In genomic region chr9:91354434-91355269, GRCm38 (mm10) we compare ENCODE assay signal across 13 mouse cellular contexts. TPM values are rescaled to one million over a fixed set of nuclear protein-coding genes. Genes with fewer than 3 reads are reported as not detected.
DNase-seq lines count a peak whose midpoint lies in the region; ATAC-seq lines count a peak whose summit lies in the region.
"Had no signal": no experiment of that assay in that cellular context is flagged by ENCODE, and none has a peak within 500 bp of the region (broad histone marks: within the 10 kb centered on the region; RNA-seq: fewer than 3 reads in every experiment).

No protein-coding gene starts in this region.

- no peak overlapping the region for H3K9ac ChIP-seq in kidney, embryonic 14.5 days (ENCODE audit: low read depth, low read length)
- H3K9ac ChIP-seq in hindbrain, embryonic 11.5 days (ENCODE audit: low read depth, low read length), result peak overlapping the region; percentile 13; the same call in 1 of the 2 replicates
- peak overlapping the region; percentile 63 for H3K9ac ChIP-seq in neural tube, embryonic 12.5 days
- H3K9ac ChIP-seq: liver, embryonic 15.5 days; stomach, embryonic 15.5 days had no signal

- no peak for DNase-seq in kidney, adult 8-10 months
- peak; percentile 23 for DNase-seq in embryo, embryonic 10 days (ENCODE audit: low spot score)
- peak; percentile 59 for DNase-seq in hindbrain, embryonic 11.5 days (ENCODE audit: low spot score)
- no peak for DNase-seq in kidney, adult 11 months
- no peak for DNase-seq in gastrocnemius, adult 18-20 months (ENCODE audit: low spot score)
- DNase-seq: kidney, postnatal 25 days had no signal

- H3K36me3 ChIP-seq in kidney, embryonic 14.5 days (ENCODE audit: control insufficient read depth, insufficient read depth, low read length), result no peaks in the 10 kb centered on the region
- H3K36me3 ChIP-seq in hindbrain, embryonic 11.5 days (ENCODE audit: control insufficient read depth, insufficient read depth, low read length), result no peaks in the 10 kb centered on the region
- H3K36me3 ChIP-seq in neural tube, embryonic 12.5 days, result no peaks in the 10 kb centered on the region
- H3K36me3 ChIP-seq: liver, embryonic 15.5 days; stomach, embryonic 15.5 days had no signal

- H3K4me2 ChIP-seq in kidney, embryonic 14.5 days (replicated peaks; ENCODE audit: low read depth, low read length), result no peak overlapping the region
- peak overlapping the region; percentile 34 for H3K4me2 ChIP-seq in hindbrain, embryonic 11.5 days (replicated peaks; ENCODE audit: low read depth, low read length)
- H3K4me2 ChIP-seq in neural tube, embryonic 12.5 days (replicated peaks), result peak overlapping the region; percentile 59
- H3K4me2 ChIP-seq: liver, embryonic 15.5 days had no signal

- H3K9me3 ChIP-seq in kidney, embryonic 14.5 days (ENCODE audit: control insufficient read depth, low read length), result no peaks in the 10 kb centered on the region
- H3K9me3 ChIP-seq in hindbrain, embryonic 11.5 days (ENCODE audit: control insufficient read depth, low read length), result no peaks in the 10 kb centered on the region
- H3K9me3 ChIP-seq in neural tube, embryonic 12.5 days, result no peaks in the 10 kb centered on the region
- H3K9me3 ChIP-seq: liver, embryonic 15.5 days; stomach, embryonic 15.5 days had no signal

- peaks cover 93% of the 10 kb centered on the region for H3K27me3 ChIP-seq in kidney, embryonic 14.5 days (ENCODE audit: control insufficient read depth, insufficient read depth, low read length)
- peaks cover 59% of the 10 kb centered on the region for H3K27me3 ChIP-seq in hindbrain, embryonic 11.5 days (ENCODE audit: control insufficient read depth, insufficient read depth, low read length)
- H3K27me3 ChIP-seq in neural tube, embryonic 12.5 days (replicated peaks), result peaks cover 60% of the 10 kb centered on the region

- 1% methylated on average over 22 of the region's 22 CpGs for WGBS in kidney, embryonic 14.5 days
- 5% methylated on average over 22 of the region's 22 CpGs for WGBS in hindbrain, embryonic 11.5 days
- 3% methylated on average over 22 of the region's 22 CpGs for WGBS in neural tube, embryonic 12.5 days

- H3K27ac ChIP-seq in kidney, embryonic 14.5 days (ENCODE audit: low read depth, low read length), result no peak overlapping the region
- peak overlapping the region; percentile 78 for H3K27ac ChIP-seq in hindbrain, embryonic 11.5 days (ENCODE audit: low read depth, low read length)
- peak overlapping the region; percentile 57 for H3K27ac ChIP-seq in neural tube, embryonic 12.5 days
- H3K27ac ChIP-seq: liver, embryonic 15.5 days; stomach, embryonic 15.5 days had no signal

- peaks cover 5% of the 10 kb centered on the region; the same call in 1 of the 2 replicates for H3K4me1 ChIP-seq in kidney, embryonic 14.5 days (ENCODE audit: control insufficient read depth, insufficient read depth, low read length)
- H3K4me1 ChIP-seq in hindbrain, embryonic 11.5 days (replicated peaks; ENCODE audit: control insufficient read depth, insufficient read depth, low read length), result peaks cover 2% of the 10 kb centered on the region; the same call in 1 of the 2 replicates
- H3K4me1 ChIP-seq in neural tube, embryonic 12.5 days, result peaks cover 15% of the 10 kb centered on the region
- H3K4me1 ChIP-seq: liver, embryonic 15.5 days; stomach, embryonic 15.5 days had no signal

- ATAC-seq in kidney, embryonic 14.5 days (ENCODE audit: low FRiP score, low TSS enrichment), result peak; percentile 20; the same call in 1 of the 2 replicates
- no peak; the same call in 1 of the 2 replicates for ATAC-seq in hindbrain, embryonic 11.5 days (ENCODE audit: low FRiP score)
- 0 out of 2 replicates have a peak, but pooled peaks have one; percentile 0 for ATAC-seq in neural tube, embryonic 12.5 days (ENCODE audit: low FRiP score, low read depth)
- ATAC-seq in megakaryocyte, adult 5-6 weeks (ENCODE audit: poor library complexity, severe bottlenecking), result no peak
- ATAC-seq: Patski had no signal

- no peak overlapping the region for H3K4me3 ChIP-seq in kidney, embryonic 14.5 days (ENCODE audit: low read length)
- H3K4me3 ChIP-seq in hindbrain, embryonic 11.5 days (ENCODE audit: low read depth, low read length), result peak overlapping the region; percentile 25
- peak overlapping the region; percentile 29 for H3K4me3 ChIP-seq in neural tube, embryonic 12.5 days
- H3K4me3 ChIP-seq: liver, embryonic 15.5 days had no signal

RNA-seq across cellular contexts. Expression of gene Zic4, which starts 7.6 kb away (rescaled TPM):
- polyA plus RNA-seq in kidney, embryonic 14.5 days (2014; fragmentation: Nextera tagmentation; extraction: Ambion mirVana), result not detected in 2 replicates
- polyA plus RNA-seq in hindbrain, embryonic 11.5 days (2014; fragmentation: Nextera tagmentation; extraction: Ambion mirVana), result 32.8 and 36.5 TPM in 2 replicates
- 62.8 and 66.6 TPM in 2 replicates for polyA plus RNA-seq in neural tube, embryonic 12.5 days (2016; fragmentation: Nextera tagmentation; extraction: Ambion mirVana)
- under 1 TPM in 1 of 2 experiments, not detected in 1; 0.17 TPM for total RNA-seq in gastrocnemius, adult 18-20 months (2021)
- total RNA-seq in megakaryocyte, adult 5-6 weeks (2015), result not detected in 2 replicates
- not detected in 2 replicates for total RNA-seq in megakaryocyte, adult 5-6 weeks (2017)
- polyA plus RNA-seq: heart, postnatal 0 days; liver, embryonic 15.5 days; Patski had no signal

RNA-seq across cellular contexts. Expression of gene Zic1, which starts 11.0 kb away (rescaled TPM):
- polyA plus RNA-seq in kidney, embryonic 14.5 days (2014; fragmentation: Nextera tagmentation; extraction: Ambion mirVana), result 0.04 TPM in 1 of 2 replicates, not detected in the other
- polyA plus RNA-seq in hindbrain, embryonic 11.5 days (2014; fragmentation: Nextera tagmentation; extraction: Ambion mirVana), result 18.2 and 23.8 TPM in 2 replicates
- 19.0 and 19.9 TPM in 2 replicates for polyA plus RNA-seq in neural tube, embryonic 12.5 days (2016; fragmentation: Nextera tagmentation; extraction: Ambion mirVana)
- total RNA-seq in gastrocnemius, adult 18-20 months (2021), result 1 to 10 TPM; 1.8 to 3.3 TPM
- total RNA-seq in megakaryocyte, adult 5-6 weeks (2015), result not detected in 2 replicates
- total RNA-seq in megakaryocyte, adult 5-6 weeks (2017), result not detected in 2 replicates
- polyA plus RNA-seq: heart, postnatal 0 days; Patski had no signal

Comparison
In these comparisons a context has a peak if more than half of its experiments do, and no peak if none do; other contexts are left out.
1. ATAC-seq: peak in kidney, embryonic 14.5 days (single experiment) and neural tube, embryonic 12.5 days (single experiment); none in hindbrain, embryonic 11.5 days (single experiment) and megakaryocyte, adult 5-6 weeks (single experiment).
2. DNase-seq: peak in embryo, embryonic 10 days (single experiment) and hindbrain, embryonic 11.5 days (single experiment); none in kidney, adult 8-10 months (0 of 2), kidney, adult 11 months (single experiment) and gastrocnemius, adult 18-20 months (single experiment).
3. RNA of gene Zic4, which starts 7.6 kb away (polyA plus RNA-seq): 62.8 to 66.6 TPM in neural tube, embryonic 12.5 days and 32.8 to 36.5 TPM in hindbrain, embryonic 11.5 days; not detected in kidney, embryonic 14.5 days; every median in the first group is over 10 times any median in the second.
4. RNA of gene Zic1, which starts 11.0 kb away (polyA plus RNA-seq): 18.2 to 23.8 TPM in hindbrain, embryonic 11.5 days and 19.0 to 19.9 TPM in neural tube, embryonic 12.5 days; 0.04 TPM in kidney, embryonic 14.5 days; every median in the first group is over 10 times any median in the second.